Mouse (Mus musculus) B cell, adult 67 days (primary cell): Measurements from ENCODE around the gene Abhd17b. TPM values are rescaled to one million over a fixed set of nuclear protein-coding genes. Genes with fewer than 3 reads are reported as not detected.

Experiments used
- total RNA-seq, 2 experiments: library from RNA; stranded (reverse); gene quantifications; 4 replicates each; pipeline ENCODE4 v1.2.4; 2023

Abhd17b gene
- 100 to 1,000 TPM; 149 to 171 TPM for total RNA-seq

DNA sequence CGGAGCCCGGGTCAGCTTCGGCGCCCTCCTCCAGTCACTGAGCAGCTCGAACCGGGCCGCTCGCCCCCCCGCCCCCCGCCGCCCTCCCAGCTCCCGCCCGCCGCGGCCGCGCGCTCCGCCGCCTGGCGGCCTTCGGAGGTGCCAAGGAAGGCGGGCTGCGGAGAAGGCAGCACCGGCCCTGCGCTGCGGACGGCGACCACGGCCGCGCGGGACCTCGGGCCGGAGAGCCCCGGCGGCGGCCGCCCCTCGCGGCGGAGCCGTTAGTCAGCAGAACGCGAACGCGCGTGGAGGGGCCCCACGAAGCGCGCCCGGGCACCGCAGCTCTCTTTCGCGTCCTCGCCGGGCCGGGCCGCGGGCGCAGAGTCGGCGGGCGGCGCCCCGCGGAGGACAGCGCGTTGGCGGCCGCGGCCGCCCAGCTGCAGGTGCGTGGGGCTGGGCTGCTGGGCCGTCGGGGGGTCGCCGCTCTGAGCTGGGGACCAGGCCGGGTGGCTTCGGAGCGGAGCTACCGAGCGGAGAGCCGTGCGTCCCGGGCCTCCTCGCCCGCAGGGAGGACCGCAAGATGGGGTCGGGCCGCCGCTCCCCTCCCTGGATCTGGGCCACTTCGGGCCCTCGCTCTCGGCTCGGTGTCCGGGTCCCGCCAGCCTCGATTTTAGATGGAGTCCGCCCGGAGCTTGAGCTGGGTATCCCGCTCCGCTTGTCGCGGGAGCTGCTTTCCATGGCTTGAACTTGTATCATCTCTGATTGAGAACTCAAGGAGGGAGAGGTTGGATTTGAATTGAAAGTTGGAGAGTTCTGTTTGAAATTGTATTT lies at the start of gene Abhd17b:
Abhd17b (plus strand) TSS at position 14 of the 810 bp plus-strand sequence.

DNA sequence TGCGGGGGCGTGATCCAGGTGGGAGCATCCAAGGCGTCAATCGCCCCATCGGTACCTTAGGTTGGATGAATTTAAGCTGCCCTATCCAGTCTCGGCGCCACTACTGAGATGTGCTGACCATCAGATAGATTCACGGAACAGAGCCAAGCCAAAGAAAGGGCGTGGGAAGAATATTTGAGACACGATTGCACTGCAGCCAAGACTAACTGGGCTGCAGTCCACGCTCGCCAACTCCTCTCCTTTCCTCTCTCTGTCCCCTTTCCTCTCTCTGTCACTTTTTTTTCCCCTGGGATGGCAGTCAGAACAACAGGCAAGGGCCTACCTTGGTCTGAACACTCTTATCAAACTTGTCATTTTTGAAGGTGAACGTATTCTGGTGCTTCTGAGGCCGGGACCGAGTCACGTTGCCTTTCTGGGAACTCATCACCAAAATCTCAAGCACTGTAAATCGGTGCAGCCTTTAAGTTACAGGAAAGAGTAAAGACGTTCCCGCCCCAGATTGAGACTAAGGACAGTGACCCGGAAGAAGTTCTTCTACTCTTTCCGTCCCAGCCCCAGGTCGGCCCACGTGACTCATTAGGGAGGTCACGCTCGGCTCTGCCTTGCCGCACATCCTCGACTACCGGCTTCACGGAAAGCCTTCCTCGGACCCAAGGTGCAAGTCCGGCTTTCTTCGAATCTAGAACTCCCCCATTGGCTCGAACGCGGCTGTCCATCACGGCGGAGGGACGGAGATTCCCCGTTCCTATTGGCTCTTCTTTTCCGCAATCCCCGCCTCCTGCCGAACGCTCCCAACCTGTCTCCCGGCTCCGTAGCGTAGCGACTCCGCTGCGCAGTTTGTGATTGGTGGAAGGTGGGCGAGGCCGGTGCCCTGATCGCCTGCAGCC lies 457 bp upstream of the Abhd17b start, which contains the start of gene 1110059E24Rik:
1110059E24Rik (minus strand) TSS at position 692 of the 887 bp plus-strand sequence.

Other genes starting within 250 kb of the Abhd17b start
- gene Gda, start 179.7 kb upstream of the Abhd17b start, total RNA-seq, result under 1 TPM; 0.30 to 0.49 TPM
- 100 to 1,000 TPM; 147 to 153 TPM for gene 1110059E24Rik, start 209 bp upstream of the Abhd17b start, total RNA-seq
- 10 to 100 TPM; 18.1 to 21.6 TPM for gene Cemip2, start 125.2 kb downstream of the Abhd17b start, total RNA-seq